Mouse (Mus musculus) spleen, postnatal 4 days (tissue): ENCODE data around the gene Ring1.
A peak's percentile ranks its signal among the peaks of the same experiment; 100 is the strongest.

Source experiments
- DNase-seq, 2 experiments: peaks; one replicate each; pipeline ENCODE4 v3.0.0; 2022; ENCODE audit warnings: low spot score in 2 of 2

The Ring1 gene

GRCm38 (mm10) chr17:34024317-34024821 is at the start of gene Ring1:
Ring1 (minus strand) TSS chr17:34024680.
- peak; percentile 81 to 92 for DNase-seq

GRCm38 (mm10) chr17:34072091-34072490 is 47.6 kb upstream of the Ring1 start:
- no peak for DNase-seq

- no peak for DNase-seq
These were observed 44.4 kb upstream of the Ring1 start for GRCm38 (mm10) chr17:34068864-34069263.

GRCm38 (mm10) chr17:34057224-34057623 is 32.7 kb upstream of the Ring1 start:
- DNase-seq: no peak

GRCm38 (mm10) chr17:34047404-34048050 is 23.0 kb upstream of the Ring1 start:
- DNase-seq: no peak

- DNase-seq: no peak
These were observed 21.5 kb upstream of the Ring1 start for GRCm38 (mm10) chr17:34045941-34046340.

- DNase-seq: no peak
These were observed 15.3 kb upstream of the Ring1 start for GRCm38 (mm10) chr17:34039562-34040450.

GRCm38 (mm10) chr17:34038878-34039561 is 14.5 kb upstream of the Ring1 start, which contains the start of gene Col11a2:
Col11a2 (plus strand) TSS chr17:34039437.
- no peak for DNase-seq

GRCm38 (mm10) chr17:34038440-34038839 is 14.0 kb upstream of the Ring1 start:
- no peak for DNase-seq

GRCm38 (mm10) chr17:34037241-34037640 is 12.8 kb upstream of the Ring1 start:
- no peak for DNase-seq

GRCm38 (mm10) chr17:34036647-34037046 is 12.2 kb upstream of the Ring1 start:
- no peak for DNase-seq

- no peak for DNase-seq
These were observed 11.0 kb upstream of the Ring1 start for GRCm38 (mm10) chr17:34035517-34035916.

- DNase-seq: peak; percentile 80 to 95
These were observed 9.6 kb upstream of the Ring1 start for GRCm38 (mm10) chr17:34034064-34034463.

- DNase-seq: no peak
These were observed 9.0 kb upstream of the Ring1 start for GRCm38 (mm10) chr17:34033441-34033840.

- DNase-seq: no peak
These were observed 8.3 kb upstream of the Ring1 start for GRCm38 (mm10) chr17:34032806-34033205.

GRCm38 (mm10) chr17:34032174-34032632 is 7.7 kb upstream of the Ring1 start:
- peak; percentile 78 to 90 for DNase-seq

GRCm38 (mm10) chr17:34031465-34032173 is 7.1 kb upstream of the Ring1 start, which contains the start of the genes Slc39a7 and Rxrb:
Slc39a7 (minus strand) TSS chr17:34031682.
Rxrb (plus strand) TSS chr17:34031812.
- peak; percentile 99 to 100 for DNase-seq

- DNase-seq: no peak
These were observed 6.4 kb upstream of the Ring1 start for GRCm38 (mm10) chr17:34030861-34031326.

GRCm38 (mm10) chr17:34029890-34030595 is 5.6 kb upstream of the Ring1 start:
- peak in 1 of 2 experiments; percentile 62 for DNase-seq

GRCm38 (mm10) chr17:34029150-34029889 is 4.8 kb upstream of the Ring1 start:
- no peak for DNase-seq
